Comparison of ENCODE assay signal across 8 mouse cellular contexts in genomic region chr13:58128768-58129671, GRCm38 (mm10). TPM values are rescaled to one million over a fixed set of nuclear protein-coding genes. Genes with fewer than 3 reads are reported as not detected.
DNase-seq lines count a peak whose midpoint lies in the region; ATAC-seq lines count a peak whose summit lies in the region.

No protein-coding gene starts in this region.

- peaks cover 25% of the 10 kb centered on the region for H3K4me1 ChIP-seq in hindbrain, embryonic 12.5 days

- peak overlapping the region; percentile 77 for H3K4me2 ChIP-seq in hindbrain, embryonic 12.5 days (replicated peaks)

- peak overlapping the region; percentile 100 for H3K9ac ChIP-seq in hindbrain, embryonic 12.5 days

- ATAC-seq in hindbrain, embryonic 12.5 days (ENCODE audit: low FRiP score) = peak; percentile 98

- H3K9me3 ChIP-seq in hindbrain, embryonic 12.5 days (replicated peaks) = no peaks in the 10 kb centered on the region

- DNase-seq in NIH3T3 (ENCODE audit: low read depth) = peak; percentile 96
- peak; percentile 97 to 98 for DNase-seq in cerebellum, postnatal 10 days
- DNase-seq in frontal cortex, postnatal 10 days (ENCODE audit: low spot score in 2 of 2) = peak; percentile 94 to 97
- DNase-seq in layer of hippocampus, postnatal 14 days (ENCODE audit: low spot score in 2 of 2) = peak; percentile 96 to 97
- peak; percentile 97 for DNase-seq in lung, postnatal 10 days
- DNase-seq in ovary, postnatal 14 days (ENCODE audit: low spot score) = peak; percentile 90
- peak; percentile 91 to 96 for DNase-seq in thymus, postnatal 10 days (ENCODE audit: low spot score in 2 of 2)

- no peaks in the 10 kb centered on the region for H3K27me3 ChIP-seq in hindbrain, embryonic 12.5 days

- peak overlapping the region; percentile 99 for H3K4me3 ChIP-seq in hindbrain, embryonic 12.5 days

- 0 out of 2 replicates have a peak, but pooled peaks cover 2% of the 10 kb centered on the region for H3K36me3 ChIP-seq in hindbrain, embryonic 12.5 days

- WGBS in hindbrain, embryonic 12.5 days = under 1% methylated on average over 83 of the region's 83 CpGs

- H3K27ac ChIP-seq in hindbrain, embryonic 12.5 days = peak overlapping the region; percentile 99

RNA-seq across cellular contexts. Expression of gene Hnrnpa0, which starts 0.7 kb away (rescaled TPM):
- polyA plus RNA-seq in hindbrain, embryonic 12.5 days (2016; fragmentation: Nextera tagmentation; extraction: Ambion mirVana) = 55.5 and 57.3 TPM in 2 replicates
- total RNA-seq in layer of hippocampus, postnatal 14 days (2021) = 100 to 1,000 TPM; 135 to 137 TPM

RNA-seq across cellular contexts. Expression of gene Klhl3, which starts 15.6 kb away (rescaled TPM):
- polyA plus RNA-seq in hindbrain, embryonic 12.5 days (2016; fragmentation: Nextera tagmentation; extraction: Ambion mirVana) = 5.8 and 6.3 TPM in 2 replicates
- 10 to 100 TPM; 35.6 to 36.5 TPM for total RNA-seq in layer of hippocampus, postnatal 14 days (2021)

RNA-seq across cellular contexts. Expression of gene Idnk, which starts 28.4 kb away (rescaled TPM):
- 62.0 and 68.1 TPM in 2 replicates for polyA plus RNA-seq in hindbrain, embryonic 12.5 days (2016; fragmentation: Nextera tagmentation; extraction: Ambion mirVana)
- 10 to 100 TPM; 27.5 to 27.7 TPM for total RNA-seq in layer of hippocampus, postnatal 14 days (2021)

Comparison
In these comparisons a context has a peak if more than half of its experiments do, and no peak if none do; other contexts are left out.
1. Peak in every context shown above with its lines: DNase-seq, ATAC-seq, H3K4me3 ChIP-seq and H3K27ac ChIP-seq.